ENCODE assay signal across 13 mouse cellular contexts in the genomic region with DNA sequence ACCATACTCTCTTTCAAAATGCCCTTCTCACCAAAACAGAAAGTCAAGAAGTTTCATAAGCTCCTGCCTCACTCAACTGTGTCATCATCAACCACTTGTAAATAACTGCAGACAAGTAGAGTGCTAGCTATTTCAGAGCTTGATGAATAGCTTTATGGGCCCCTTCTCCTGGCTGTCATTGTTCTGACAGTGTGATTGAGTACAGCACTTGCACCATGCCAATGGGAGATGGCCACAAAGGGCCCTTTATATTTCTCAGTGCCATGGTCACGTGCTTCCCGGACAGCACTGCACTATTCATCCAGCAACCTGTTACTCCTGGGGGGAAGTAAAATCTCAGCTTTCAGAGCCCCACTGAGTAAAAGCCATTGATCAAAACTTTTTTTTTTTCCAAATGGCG.
DNase-seq lines count a peak whose midpoint lies in the region; ATAC-seq and TF ChIP-seq lines count a peak whose summit lies in the region.
"Had no signal": no experiment of that assay in that cellular context is flagged by ENCODE, and none has a peak within 500 bp of the region (broad histone marks: within the 10 kb centered on the region; RNA-seq: fewer than 3 reads in every experiment).

No protein-coding gene starts in this region.

- ATAC-seq in midbrain, postnatal 0 days (ENCODE audit: low FRiP score): no peak
- no peak for ATAC-seq in midbrain, embryonic 14.5 days (ENCODE audit: low FRiP score, low TSS enrichment)
- 0 out of 2 replicates have a peak, but pooled peaks have one; percentile 55 for ATAC-seq in embryonic facial prominence, embryonic 14.5 days (ENCODE audit: low read depth)
- ATAC-seq in hindbrain, embryonic 12.5 days (ENCODE audit: low FRiP score): peak; percentile 73
- no peak for ATAC-seq in liver, embryonic 12.5 days
- ATAC-seq in kidney, embryonic 15.5 days (replicated peaks; ENCODE audit: low FRiP score): no peak
- ATAC-seq: midbrain, embryonic 16.5 days had no signal

- no peaks in the 10 kb centered on the region for H3K9me3 ChIP-seq in midbrain, postnatal 0 days (ENCODE audit: low read length)
- no peaks in the 10 kb centered on the region for H3K9me3 ChIP-seq in midbrain, embryonic 14.5 days (ENCODE audit: control insufficient read depth, low read length)
- no peaks in the 10 kb centered on the region for H3K9me3 ChIP-seq in embryonic facial prominence, embryonic 14.5 days (ENCODE audit: control insufficient read depth, low read length)
- no peaks in the 10 kb centered on the region for H3K9me3 ChIP-seq in hindbrain, embryonic 12.5 days (replicated peaks)
- H3K9me3 ChIP-seq in liver, embryonic 12.5 days (replicated peaks): no peaks in the 10 kb centered on the region
- H3K9me3 ChIP-seq in kidney, embryonic 15.5 days (replicated peaks): no peaks in the 10 kb centered on the region
- H3K9me3 ChIP-seq: heart, embryonic 13.5 days had no signal

- H3K9ac ChIP-seq in midbrain, postnatal 0 days (replicated peaks; ENCODE audit: low read length, poor library complexity, severe bottlenecking): no peak overlapping the region
- H3K9ac ChIP-seq in midbrain, embryonic 14.5 days (replicated peaks; ENCODE audit: low read length): no peak overlapping the region
- no peak overlapping the region for H3K9ac ChIP-seq in embryonic facial prominence, embryonic 14.5 days (ENCODE audit: low read depth, low read length)
- H3K9ac ChIP-seq in hindbrain, embryonic 12.5 days: no peak overlapping the region
- H3K9ac ChIP-seq in liver, embryonic 12.5 days: no peak overlapping the region
- no peak overlapping the region for H3K9ac ChIP-seq in kidney, embryonic 15.5 days
- H3K9ac ChIP-seq: heart, embryonic 13.5 days had no signal

- no peak overlapping the region for H3K4me3 ChIP-seq in midbrain, postnatal 0 days (ENCODE audit: low read depth, low read length)
- no peak overlapping the region for H3K4me3 ChIP-seq in midbrain, embryonic 14.5 days (replicated peaks; ENCODE audit: low read depth, low read length)
- no peak overlapping the region for H3K4me3 ChIP-seq in embryonic facial prominence, embryonic 14.5 days (ENCODE audit: low read depth, low read length)
- no peak overlapping the region for H3K4me3 ChIP-seq in hindbrain, embryonic 12.5 days
- no peak overlapping the region for H3K4me3 ChIP-seq in liver, embryonic 12.5 days
- no peak overlapping the region for H3K4me3 ChIP-seq in kidney, embryonic 15.5 days (replicated peaks)
- H3K4me3 ChIP-seq: heart, embryonic 13.5 days; left cerebral cortex, adult 2 months had no signal

- H3K36me3 ChIP-seq in midbrain, postnatal 0 days (ENCODE audit: insufficient read depth, low read length): no peaks in the 10 kb centered on the region
- no peaks in the 10 kb centered on the region for H3K36me3 ChIP-seq in midbrain, embryonic 14.5 days (ENCODE audit: control insufficient read depth, insufficient read depth, low read length)
- H3K36me3 ChIP-seq in embryonic facial prominence, embryonic 14.5 days (ENCODE audit: control insufficient read depth, insufficient read depth, low read length): no peaks in the 10 kb centered on the region
- no peaks in the 10 kb centered on the region for H3K36me3 ChIP-seq in hindbrain, embryonic 12.5 days
- H3K36me3 ChIP-seq in liver, embryonic 12.5 days: no peaks in the 10 kb centered on the region
- no peaks in the 10 kb centered on the region for H3K36me3 ChIP-seq in kidney, embryonic 15.5 days
- H3K36me3 ChIP-seq: heart, embryonic 13.5 days had no signal

- H3K27ac ChIP-seq in midbrain, postnatal 0 days (ENCODE audit: low read depth, low read length): no peak overlapping the region
- H3K27ac ChIP-seq in midbrain, embryonic 14.5 days (replicated peaks; ENCODE audit: low read depth, low read length): no peak overlapping the region
- no peak overlapping the region for H3K27ac ChIP-seq in embryonic facial prominence, embryonic 14.5 days (replicated peaks; ENCODE audit: low read depth, low read length)
- H3K27ac ChIP-seq in hindbrain, embryonic 12.5 days: no peak overlapping the region
- H3K27ac ChIP-seq in liver, embryonic 12.5 days: no peak overlapping the region
- H3K27ac ChIP-seq in kidney, embryonic 15.5 days: no peak overlapping the region
- H3K27ac ChIP-seq: heart, embryonic 13.5 days; left cerebral cortex, adult 2 months; stomach, postnatal 0 days had no signal

- WGBS in midbrain, postnatal 0 days: 68% methylated on average over 3 of the region's 3 CpGs
- 74% methylated on average over 3 of the region's 3 CpGs for WGBS in midbrain, embryonic 14.5 days
- 38% methylated on average over 3 of the region's 3 CpGs for WGBS in embryonic facial prominence, embryonic 14.5 days
- WGBS in hindbrain, embryonic 12.5 days: 36% methylated on average over 3 of the region's 3 CpGs
- 73% methylated on average over 3 of the region's 3 CpGs for WGBS in liver, embryonic 12.5 days (ENCODE audit: insufficient replicate concordance)
- 71% methylated on average over 3 of the region's 3 CpGs for WGBS in kidney, embryonic 15.5 days

- peak; percentile 23 for DNase-seq in midbrain, postnatal 0 days (ENCODE audit: low spot score)
- DNase-seq in midbrain, embryonic 14.5 days: no peak
- DNase-seq in embryonic facial prominence, embryonic 14.5 days (ENCODE audit: low spot score): peak; percentile 32
- no peak for DNase-seq in ovary, adult 18-20 months (ENCODE audit: low spot score)
- DNase-seq: cerebellum, postnatal 10 days; kidney, adult 2 months had no signal

- TF ChIP-seq CTCF in midbrain, postnatal 0 days (IDR thresholded peaks at IDR 0.05): no peak

- H3K4me1 ChIP-seq in midbrain, postnatal 0 days (ENCODE audit: insufficient read depth, low read length): no peaks in the 10 kb centered on the region
- peaks cover 8% of the 10 kb centered on the region; the same call in 1 of the 2 replicates for H3K4me1 ChIP-seq in midbrain, embryonic 14.5 days (ENCODE audit: control insufficient read depth, insufficient read depth, low read length)
- no peaks in the 10 kb centered on the region for H3K4me1 ChIP-seq in embryonic facial prominence, embryonic 14.5 days (ENCODE audit: control insufficient read depth, insufficient read depth, low read length)
- H3K4me1 ChIP-seq in hindbrain, embryonic 12.5 days: peaks cover 11% of the 10 kb centered on the region
- no peaks in the 10 kb centered on the region for H3K4me1 ChIP-seq in liver, embryonic 12.5 days
- no peaks in the 10 kb centered on the region for H3K4me1 ChIP-seq in kidney, embryonic 15.5 days

- H3K4me2 ChIP-seq in midbrain, postnatal 0 days (ENCODE audit: low read depth, low read length, poor library complexity, severe bottlenecking): no peak overlapping the region
- no peak overlapping the region for H3K4me2 ChIP-seq in midbrain, embryonic 14.5 days (ENCODE audit: low read length)
- H3K4me2 ChIP-seq in embryonic facial prominence, embryonic 14.5 days (ENCODE audit: low read depth, low read length): no peak overlapping the region
- no peak overlapping the region for H3K4me2 ChIP-seq in hindbrain, embryonic 12.5 days (replicated peaks)
- H3K4me2 ChIP-seq in liver, embryonic 12.5 days: no peak overlapping the region
- H3K4me2 ChIP-seq in kidney, embryonic 15.5 days: no peak overlapping the region
- H3K4me2 ChIP-seq: heart, embryonic 13.5 days had no signal

- no peaks in the 10 kb centered on the region for H3K27me3 ChIP-seq in midbrain, postnatal 0 days (ENCODE audit: insufficient read depth, low read length)
- no peaks in the 10 kb centered on the region for H3K27me3 ChIP-seq in midbrain, embryonic 14.5 days (ENCODE audit: control insufficient read depth, insufficient read depth, low read length)
- H3K27me3 ChIP-seq in embryonic facial prominence, embryonic 14.5 days (replicated peaks; ENCODE audit: control insufficient read depth, insufficient read depth, low read length): no peaks in the 10 kb centered on the region
- no peaks in the 10 kb centered on the region for H3K27me3 ChIP-seq in hindbrain, embryonic 12.5 days
- H3K27me3 ChIP-seq in liver, embryonic 12.5 days (replicated peaks): no peaks in the 10 kb centered on the region
- H3K27me3 ChIP-seq in kidney, embryonic 15.5 days: no peaks in the 10 kb centered on the region
- H3K27me3 ChIP-seq: heart, embryonic 13.5 days had no signal

Comparison
In these comparisons a context has a peak if more than half of its experiments do, and no peak if none do; other contexts are left out.
1. DNase-seq: peak in midbrain, postnatal 0 days (single experiment) and embryonic facial prominence, embryonic 14.5 days (single experiment); none in midbrain, embryonic 14.5 days (single experiment) and ovary, adult 18-20 months (single experiment).
2. ATAC-seq: peak in embryonic facial prominence, embryonic 14.5 days (single experiment) and hindbrain, embryonic 12.5 days (single experiment); none in midbrain, postnatal 0 days (single experiment), midbrain, embryonic 14.5 days (single experiment), liver, embryonic 12.5 days (single experiment) and kidney, embryonic 15.5 days (single experiment).